Comparison of ENCODE assay signal across 8 mouse cellular contexts in the genomic region with DNA sequence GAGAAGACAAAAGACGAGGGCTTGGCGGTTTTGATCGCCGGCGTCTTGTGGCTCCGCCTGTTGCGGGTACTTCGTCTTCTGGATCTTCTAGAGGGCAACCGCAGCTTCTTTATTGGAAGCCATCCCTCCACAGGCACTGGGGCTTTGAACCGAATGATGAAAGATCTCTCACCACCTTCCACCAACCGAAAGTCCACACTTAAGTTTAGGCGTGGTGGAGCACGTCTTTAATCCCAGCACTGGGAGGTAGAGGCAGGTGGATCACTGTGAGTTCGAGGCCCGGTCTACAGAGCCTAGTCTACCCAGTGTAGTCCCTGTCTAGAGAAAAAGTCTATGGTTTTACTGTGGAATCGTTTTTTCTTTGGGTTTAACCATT. TPM values are rescaled to one million over a fixed set of nuclear protein-coding genes. Genes with fewer than 3 reads are reported as not detected.
DNase-seq lines count a peak whose midpoint lies in the region; ATAC-seq and TF ChIP-seq lines count a peak whose summit lies in the region.

No protein-coding gene starts in this region.

- H3K4me2 ChIP-seq in hindbrain, embryonic 14.5 days (replicated peaks) = peak overlapping the region; percentile 73
- peak overlapping the region; percentile 92 for H3K4me2 ChIP-seq in midbrain, embryonic 14.5 days (ENCODE audit: low read length)

- 11% methylated on average over 16 of the region's 16 CpGs for WGBS in kidney, adult 2 months
- WGBS in hindbrain, embryonic 14.5 days = 13% methylated on average over 16 of the region's 16 CpGs
- 12% methylated on average over 16 of the region's 16 CpGs for WGBS in midbrain, embryonic 14.5 days

- no peak for TF ChIP-seq POLR2A in kidney, adult 2 months (IDR thresholded peaks at IDR 0.05; ENCODE audit: low read depth, low read length)
- no peak for TF ChIP-seq POLR2A in bone marrow macrophage, adult 2 months (IDR thresholded peaks at IDR 0.05; ENCODE audit: borderline replicate concordance, low read depth, low read length)

- H3K27ac ChIP-seq in kidney, adult 2 months (ENCODE audit: insufficient read depth, low read depth, low read length) = no peak overlapping the region
- no peak overlapping the region for H3K27ac ChIP-seq in bone marrow macrophage, adult 2 months (ENCODE audit: insufficient read depth, low read depth, low read length)
- H3K27ac ChIP-seq in hindbrain, embryonic 14.5 days = peak overlapping the region; percentile 55
- peak overlapping the region; percentile 67 for H3K27ac ChIP-seq in midbrain, embryonic 14.5 days (replicated peaks; ENCODE audit: low read depth, low read length)

- ATAC-seq in hindbrain, embryonic 14.5 days (ENCODE audit: low FRiP score) = peak; percentile 81
- peak; percentile 74 for ATAC-seq in midbrain, embryonic 14.5 days (ENCODE audit: low FRiP score, low TSS enrichment)

- no peaks in the 10 kb centered on the region for H3K27me3 ChIP-seq in kidney, adult 2 months (replicated peaks; ENCODE audit: control insufficient read depth, insufficient read depth, low read length)
- no peaks in the 10 kb centered on the region; the same call in 1 of the 2 replicates for H3K27me3 ChIP-seq in hindbrain, embryonic 14.5 days (ENCODE audit: control insufficient read depth, insufficient read depth, low read length)
- no peaks in the 10 kb centered on the region for H3K27me3 ChIP-seq in midbrain, embryonic 14.5 days (ENCODE audit: control insufficient read depth, insufficient read depth, low read length)

- DNase-seq in kidney, adult 2 months = no peak
- DNase-seq in kidney, postnatal 25 days = no peak
- peak; percentile 24 for DNase-seq in hindbrain, embryonic 14.5 days (ENCODE audit: low spot score)
- no peak for DNase-seq in midbrain, embryonic 14.5 days
- DNase-seq in cerebellum, adult 9-10 months = no peak
- DNase-seq in right cerebral cortex, postnatal 10 days (ENCODE audit: low spot score in 2 of 2) = no peak
- DNase-seq in gastrocnemius, adult 18-20 months (ENCODE audit: low spot score) = no peak

- no peak for TF ChIP-seq CTCF in kidney, adult 2 months (conservative IDR thresholded peaks at IDR 0.05; ENCODE audit: insufficient read depth, insufficient read length, low read depth, low read length)
- no peak for TF ChIP-seq CTCF in bone marrow macrophage, adult 2 months (IDR thresholded peaks at IDR 0.05; ENCODE audit: low read depth, low read length)

- 0 out of 2 replicates have a peak, but pooled peaks cover 1% of the 10 kb centered on the region for H3K36me3 ChIP-seq in kidney, adult 2 months (ENCODE audit: control insufficient read depth, insufficient read depth, low read length)
- H3K36me3 ChIP-seq in hindbrain, embryonic 14.5 days (replicated peaks; ENCODE audit: control insufficient read depth, insufficient read depth) = peaks cover 18% of the 10 kb centered on the region
- peaks cover 18% of the 10 kb centered on the region for H3K36me3 ChIP-seq in midbrain, embryonic 14.5 days (ENCODE audit: control insufficient read depth, insufficient read depth, low read length)

- H3K4me3 ChIP-seq in kidney, adult 2 months (ENCODE audit: insufficient read depth, low read depth, low read length) = peak overlapping the region; percentile 94
- peak overlapping the region; percentile 79 for H3K4me3 ChIP-seq in bone marrow macrophage, adult 2 months (ENCODE audit: insufficient read depth, low read length)
- peak overlapping the region; percentile 60 for H3K4me3 ChIP-seq in hindbrain, embryonic 14.5 days (replicated peaks; ENCODE audit: low read length)
- peak overlapping the region; percentile 80 for H3K4me3 ChIP-seq in midbrain, embryonic 14.5 days (replicated peaks; ENCODE audit: low read depth, low read length)

- peaks cover 5% of the 10 kb centered on the region for H3K4me1 ChIP-seq in kidney, adult 2 months (ENCODE audit: control insufficient read depth, insufficient read depth, low read length)
- peaks cover 5% of the 10 kb centered on the region for H3K4me1 ChIP-seq in bone marrow macrophage, adult 2 months (ENCODE audit: control insufficient read depth, insufficient read depth, low read length)
- peaks cover 11% of the 10 kb centered on the region for H3K4me1 ChIP-seq in hindbrain, embryonic 14.5 days (replicated peaks; ENCODE audit: control insufficient read depth, insufficient read depth, low read length)
- peaks cover 10% of the 10 kb centered on the region for H3K4me1 ChIP-seq in midbrain, embryonic 14.5 days (ENCODE audit: control insufficient read depth, insufficient read depth, low read length)

- H3K9ac ChIP-seq in hindbrain, embryonic 14.5 days = peak overlapping the region; percentile 69
- peak overlapping the region; percentile 69 for H3K9ac ChIP-seq in midbrain, embryonic 14.5 days (replicated peaks; ENCODE audit: low read length)

- H3K9me3 ChIP-seq in hindbrain, embryonic 14.5 days (ENCODE audit: control insufficient read depth, low read length) = no peaks in the 10 kb centered on the region
- H3K9me3 ChIP-seq in midbrain, embryonic 14.5 days (ENCODE audit: control insufficient read depth, low read length) = no peaks in the 10 kb centered on the region

RNA-seq across cellular contexts. Expression of gene Noc3l, which starts 0.4 kb away (rescaled TPM):
- polyA plus RNA-seq in kidney, adult 2 months (2012; rRNA removed) = 2.5 and 3.2 TPM in 2 replicates
- polyA plus RNA-seq in bone marrow macrophage, adult 2 months (2012; ENCODE audit: insufficient read depth, insufficient read length, missing spikeins) = 5.9 and 7.2 TPM in 2 replicates
- polyA plus RNA-seq in hindbrain, embryonic 14.5 days (2014; fragmentation: Nextera tagmentation; extraction: Ambion mirVana) = 5.2 and 5.3 TPM in 2 replicates
- 5.5 and 6.3 TPM in 2 replicates for polyA plus RNA-seq in midbrain, embryonic 14.5 days (2014; fragmentation: Nextera tagmentation; extraction: Ambion mirVana)
- total RNA-seq in gastrocnemius, adult 18-20 months (2021) = 1 to 10 TPM; 6.3 to 6.9 TPM

RNA-seq across cellular contexts. Expression of gene Tbc1d12, which starts 17.0 kb away (rescaled TPM):
- 2.6 and 3.2 TPM in 2 replicates for polyA plus RNA-seq in kidney, adult 2 months (2012; rRNA removed)
- 3.8 and 4.5 TPM in 2 replicates for polyA plus RNA-seq in bone marrow macrophage, adult 2 months (2012; ENCODE audit: insufficient read depth, insufficient read length, missing spikeins)
- 8.8 and 9.5 TPM in 2 replicates for polyA plus RNA-seq in hindbrain, embryonic 14.5 days (2014; fragmentation: Nextera tagmentation; extraction: Ambion mirVana)
- 8.4 and 8.5 TPM in 2 replicates for polyA plus RNA-seq in midbrain, embryonic 14.5 days (2014; fragmentation: Nextera tagmentation; extraction: Ambion mirVana)
- total RNA-seq in gastrocnemius, adult 18-20 months (2021) = 1 to 10 TPM; 3.4 to 4.1 TPM

Comparison
In these comparisons a context has a peak if more than half of its experiments do, and no peak if none do; other contexts are left out.
1. H3K27ac ChIP-seq: peak in hindbrain, embryonic 14.5 days (single experiment) and midbrain, embryonic 14.5 days (single experiment); none in kidney, adult 2 months (single experiment) and bone marrow macrophage, adult 2 months (single experiment).
2. Peak in every context shown above with its lines, with median percentiles within 50 percentile points of each other: H3K4me3 ChIP-seq.